Mouse (Mus musculus) right cerebral cortex, postnatal 4 days (tissue): ENCODE results near the gene N4bp3.
"Not testable (repeated sequence)": the region's sequence is repeated elsewhere in the genome, so short reads cannot be mapped to it uniquely, and the experiment has no call there.

ENCODE experiments used
- DNase-seq: peaks from one replicate; pipeline ENCODE4 v3.0.0-alpha.2; 2022

N4bp3 gene

GRCm38 (mm10) chr11:51627425-51627824 lies 23.2 kb downstream of the N4bp3 start:
- no peak for DNase-seq

DNA sequence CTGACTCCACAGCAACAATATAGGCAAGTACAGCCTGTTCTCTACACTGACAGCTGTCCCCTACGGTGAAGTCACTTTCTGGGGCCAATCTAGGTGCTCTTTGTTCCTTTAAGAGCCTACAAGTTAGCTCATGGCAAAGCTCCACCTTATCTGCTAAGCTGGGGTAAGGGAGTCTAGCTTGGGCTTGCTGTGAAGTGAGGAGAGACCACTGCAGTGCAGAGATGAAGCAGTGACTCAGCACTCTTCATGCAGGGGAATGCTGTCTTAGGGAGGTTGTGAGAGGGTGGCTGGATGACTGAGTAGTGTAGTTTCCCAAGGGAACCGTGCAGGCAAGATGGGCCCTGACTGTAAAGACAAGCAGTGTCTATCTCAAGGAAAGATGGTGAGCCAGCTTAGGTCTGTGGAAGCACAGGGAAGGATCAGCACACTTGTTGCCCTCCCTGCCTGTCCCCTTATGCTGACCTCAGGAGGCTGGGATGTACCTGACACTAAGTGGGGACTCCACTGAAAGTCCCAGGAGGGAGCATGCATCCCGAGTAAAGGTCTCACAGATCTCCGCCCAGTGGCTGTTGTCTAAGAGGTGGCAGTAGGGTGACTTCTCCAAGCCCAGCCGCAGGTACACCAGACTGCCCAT lies 25.3 kb downstream of the N4bp3 start:
- no peak for DNase-seq

DNA sequence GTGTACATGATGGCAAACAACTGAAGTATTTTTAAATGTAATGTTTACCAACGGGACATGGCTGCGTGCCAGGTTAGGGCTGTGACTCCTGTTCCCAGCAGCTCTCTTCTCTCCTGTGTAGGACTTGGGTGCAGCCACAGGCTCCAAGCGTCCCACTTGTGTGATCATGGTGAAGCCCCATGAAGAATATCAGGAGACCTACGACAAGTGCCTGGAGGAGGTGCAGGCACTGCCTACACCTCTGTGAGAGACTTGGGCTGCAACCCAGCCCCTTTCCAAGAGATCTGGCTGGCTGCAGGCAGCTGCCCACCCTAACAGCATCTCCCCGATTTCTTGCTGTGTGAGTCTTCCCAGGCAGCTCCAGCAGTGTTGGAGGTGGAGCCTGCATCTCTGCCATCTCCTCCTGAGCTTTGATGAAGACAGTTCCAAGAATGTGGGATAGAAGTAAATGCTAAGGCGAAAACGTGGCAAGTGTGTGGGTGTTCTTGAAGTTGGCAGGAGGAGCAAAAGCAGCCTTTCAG lies 27.6 kb downstream of the N4bp3 start:
- peak; percentile 32 for DNase-seq

DNA sequence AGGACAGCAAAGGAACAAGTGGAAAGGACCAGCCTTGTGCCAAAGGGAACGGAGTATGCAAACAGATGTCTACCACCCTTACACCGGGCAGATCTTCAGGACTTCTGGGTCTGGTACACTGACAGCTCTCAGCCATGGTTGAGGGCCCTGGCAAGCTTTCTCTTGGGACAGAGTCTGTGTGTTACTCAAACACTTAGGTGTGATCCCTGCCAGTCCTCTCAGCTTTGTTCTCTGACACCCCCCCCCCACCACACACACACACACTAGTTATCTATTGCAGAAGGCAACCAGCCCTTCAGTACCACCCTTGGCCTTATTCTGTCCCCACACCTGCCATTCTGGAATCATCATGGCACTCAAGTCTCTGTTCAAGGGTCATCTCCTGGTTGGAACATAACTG lies 28.9 kb downstream of the N4bp3 start:
- no peak for DNase-seq

DNA sequence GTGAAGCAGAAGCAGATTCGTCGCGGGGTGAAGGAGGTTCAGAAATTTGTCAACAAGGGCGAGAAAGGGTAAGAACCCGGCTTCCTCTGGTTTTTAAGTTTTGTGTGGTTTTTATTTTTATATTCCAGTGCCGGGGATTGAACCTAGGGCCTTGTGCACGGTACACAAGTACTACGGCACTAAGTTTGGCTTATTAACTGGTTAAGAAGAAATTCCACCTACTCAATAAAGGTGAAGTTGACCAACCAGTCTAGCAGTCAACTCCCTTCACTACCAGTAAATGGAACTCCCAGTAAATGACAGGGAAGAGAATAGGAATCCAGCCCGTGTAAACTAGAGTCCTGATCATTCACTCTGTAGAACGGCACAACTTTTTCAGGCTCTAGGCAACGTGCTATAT lies 30.6 kb downstream of the N4bp3 start:
- no peak for DNase-seq

DNA sequence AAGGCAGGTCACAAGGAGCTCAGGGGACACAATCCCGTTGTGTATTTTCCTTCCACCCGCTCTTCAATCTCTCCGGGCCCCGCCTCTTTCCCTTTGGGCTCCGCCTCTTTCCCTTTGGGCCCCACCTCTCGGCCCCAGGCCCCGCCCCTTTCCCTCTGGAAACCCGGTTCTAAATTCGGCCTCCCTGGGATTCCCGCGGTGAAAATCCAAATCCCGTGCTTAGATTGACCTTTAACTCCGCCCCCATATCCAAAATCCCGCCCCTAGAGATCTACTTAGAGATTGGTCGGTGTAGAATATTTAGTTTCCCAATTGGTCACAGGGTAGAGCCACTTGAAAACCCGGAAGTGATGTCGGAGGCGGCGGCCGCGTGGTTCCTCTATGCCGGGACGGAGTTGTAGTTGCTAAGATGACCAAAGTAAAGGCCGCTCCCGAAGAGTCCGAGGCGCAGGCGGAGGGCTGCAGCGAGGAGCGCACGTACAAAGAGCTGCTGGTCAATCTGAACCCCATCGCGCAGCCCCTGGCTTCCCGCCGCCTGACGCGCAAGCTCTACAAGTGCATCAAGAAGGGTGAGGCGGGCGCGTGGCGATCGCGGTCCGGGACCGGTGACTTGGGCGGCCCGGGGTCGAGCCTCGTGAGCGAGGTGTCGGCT lies 31.1 kb downstream of the N4bp3 start, which contains the start of gene Nhp2:
Gene Nhp2, plus strand, starts transcription at position 327 of the 652 bp plus-strand sequence.
- peak; percentile 86 for DNase-seq

- no peak for DNase-seq
These were observed 31.7 kb downstream of the N4bp3 start for GRCm38 (mm10) chr11:51618894-51619408.

GRCm38 (mm10) chr11:51617693-51618092 lies 32.9 kb downstream of the N4bp3 start:
- DNase-seq = peak; percentile 48

- DNase-seq = not testable (repeated sequence)
These were observed 34.5 kb downstream of the N4bp3 start for GRCm38 (mm10) chr11:51616113-51616512.

- DNase-seq = no peak
These were observed 35.0 kb downstream of the N4bp3 start for GRCm38 (mm10) chr11:51615601-51616000.

GRCm38 (mm10) chr11:51615129-51615528 lies 35.5 kb downstream of the N4bp3 start:
- DNase-seq = no peak

GRCm38 (mm10) chr11:51614256-51614655 lies 36.4 kb downstream of the N4bp3 start:
- no peak for DNase-seq

GRCm38 (mm10) chr11:51609940-51610339 lies 40.7 kb downstream of the N4bp3 start:
- DNase-seq = not testable (repeated sequence)

DNA sequence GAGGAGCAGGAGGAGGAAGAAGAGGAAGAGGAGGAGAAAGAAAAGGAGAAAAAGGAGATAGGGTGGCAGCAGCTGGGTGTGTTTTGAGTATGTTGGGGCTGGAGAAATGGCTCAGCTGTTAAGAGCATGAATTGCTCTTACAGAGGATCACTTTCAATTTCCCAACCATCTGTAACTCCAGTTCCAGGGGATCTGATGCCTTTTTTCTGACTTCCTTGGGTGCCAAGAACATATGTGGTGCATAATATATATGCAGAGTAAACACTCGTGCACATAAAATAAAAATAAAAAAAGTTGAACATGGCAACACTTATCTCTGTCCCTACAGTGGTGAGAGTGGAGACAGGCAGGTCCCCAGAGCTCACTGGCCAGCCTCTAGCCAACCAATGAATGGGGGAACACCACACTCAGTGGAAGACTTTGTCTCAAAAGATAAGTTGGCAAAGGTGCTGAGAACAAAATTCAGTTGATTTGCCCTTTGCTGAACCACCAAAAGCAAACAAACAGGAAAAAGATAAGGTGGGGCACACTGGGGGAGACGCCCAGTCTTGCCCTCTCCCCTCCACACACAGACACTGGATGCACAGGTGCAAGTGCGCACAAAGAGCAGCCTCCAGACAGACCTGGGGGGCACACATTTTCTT lies 41.3 kb downstream of the N4bp3 start:
- no peak for DNase-seq

- DNase-seq = no peak
These were observed 43.4 kb downstream of the N4bp3 start for GRCm38 (mm10) chr11:51607096-51607738.

DNA sequence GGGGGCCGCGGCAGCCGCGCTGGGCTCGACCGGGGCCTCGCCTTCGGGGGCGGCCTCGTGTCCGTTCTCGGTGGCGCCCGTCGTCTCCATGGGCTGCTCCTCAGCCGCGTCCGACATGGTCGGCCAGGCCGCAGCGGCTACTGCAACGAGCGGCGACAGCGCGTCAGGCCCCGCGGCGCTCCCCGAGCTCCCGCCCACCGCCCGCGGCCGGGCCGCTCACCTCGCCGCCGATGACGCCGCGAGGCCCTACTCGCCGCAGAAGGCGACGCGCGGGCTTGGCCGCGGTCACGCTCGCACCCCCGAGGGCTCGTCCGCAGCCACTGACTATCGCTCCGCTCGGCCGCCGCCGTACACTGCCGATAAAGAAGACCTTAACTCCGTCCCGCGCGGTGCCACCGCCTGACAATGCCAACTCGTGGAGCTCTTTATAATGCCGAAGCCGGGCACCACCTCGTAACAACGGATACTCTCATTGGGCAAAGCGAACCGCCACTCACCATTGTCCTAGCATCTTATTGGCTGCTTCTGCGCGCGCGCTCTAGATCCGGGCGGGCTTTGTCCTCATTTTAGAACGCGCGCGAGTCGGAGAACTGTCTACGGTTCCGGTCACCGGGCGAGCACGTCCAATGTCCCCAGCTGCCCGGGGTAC lies 44.1 kb downstream of the N4bp3 start, which contains the start of gene Hnrnpab:
Gene Hnrnpab, minus strand, starts transcription at position 401 of the 649 bp plus-strand sequence.
- DNase-seq = peak; percentile 94

DNA sequence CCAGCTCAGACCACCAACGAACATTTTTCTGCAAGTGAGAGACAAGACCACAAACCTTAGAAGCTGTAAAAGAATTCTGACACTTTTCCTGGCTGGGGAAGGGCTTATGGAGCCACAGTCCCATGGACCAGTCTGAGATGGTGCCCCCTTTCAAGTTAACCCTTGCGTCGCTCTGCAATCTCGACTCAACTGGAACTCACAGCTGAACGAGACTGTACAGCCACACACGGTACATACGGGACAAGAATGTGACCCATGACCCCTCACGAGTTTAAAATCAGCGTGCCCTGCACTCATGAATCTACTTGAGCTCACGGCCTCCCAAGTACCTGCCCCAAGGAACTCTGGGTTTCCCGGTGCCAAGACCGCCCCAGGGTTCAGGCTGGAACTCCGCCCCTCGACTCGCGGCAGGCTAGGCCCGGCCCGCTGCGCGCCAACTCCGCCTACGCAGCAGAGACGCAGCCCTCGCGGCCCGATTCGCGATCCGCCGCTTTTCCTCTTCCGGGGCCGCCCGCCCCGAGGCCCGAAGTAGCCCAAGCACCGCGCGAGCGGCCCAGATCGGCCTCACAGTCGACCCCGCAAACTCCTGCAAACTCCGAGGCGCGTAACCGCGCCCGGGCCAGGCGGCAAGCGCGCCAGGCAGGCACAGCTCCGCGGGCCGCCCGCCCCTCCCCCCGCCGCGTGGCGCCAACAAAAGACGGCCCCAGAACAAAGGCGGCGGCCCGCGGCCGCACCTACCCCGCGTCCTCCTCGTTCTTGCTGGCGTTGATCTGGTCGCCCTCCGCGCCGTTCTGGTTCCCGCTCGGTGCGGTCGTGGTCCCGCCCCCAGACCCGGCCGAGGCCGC lies 44.8 kb downstream of the N4bp3 start:
- DNase-seq = peak; percentile 76

DNA sequence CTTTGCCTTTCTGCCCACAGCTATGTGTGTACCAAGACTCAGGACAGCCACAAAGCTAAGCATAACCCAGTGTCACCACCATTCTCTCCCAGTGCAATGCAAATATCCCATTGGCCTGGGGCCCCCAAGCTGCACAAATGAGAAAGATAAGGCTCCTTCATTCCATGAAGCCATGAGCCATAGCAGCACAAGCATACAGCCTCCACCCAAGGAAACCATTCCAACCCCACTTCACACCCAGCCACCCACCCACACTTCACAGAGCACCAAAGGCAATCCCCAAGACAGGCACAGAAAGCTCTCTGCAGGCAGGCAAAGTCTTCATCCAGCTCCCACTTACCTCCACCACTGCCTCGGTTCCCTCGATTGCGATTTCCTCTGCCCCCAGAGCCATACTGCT lies 48.4 kb downstream of the N4bp3 start:
- DNase-seq = no peak

DNA sequence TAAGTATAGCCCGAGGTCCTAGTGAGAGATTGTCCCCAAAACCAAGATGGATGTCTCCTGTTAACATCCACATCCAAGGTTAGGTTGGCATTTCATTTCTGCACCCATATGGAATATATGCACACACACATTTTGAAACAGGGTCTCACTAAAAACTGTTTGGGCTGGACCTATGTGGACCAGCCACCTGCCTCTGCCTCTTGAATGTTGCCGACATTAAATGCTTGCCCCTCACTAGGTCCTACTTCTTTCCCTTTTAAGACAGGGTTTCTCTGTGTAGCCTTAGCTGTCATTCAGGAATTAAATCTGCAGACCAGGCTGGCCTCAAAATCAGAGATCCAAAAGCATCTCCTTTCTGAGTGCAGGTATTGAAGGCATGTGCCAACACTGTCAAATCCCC lies 53.1 kb downstream of the N4bp3 start:
- DNase-seq = no peak

- no peak for DNase-seq
These were observed 55.1 kb downstream of the N4bp3 start for GRCm38 (mm10) chr11:51595459-51596083.

GRCm38 (mm10) chr11:51594715-51595350 lies 55.8 kb downstream of the N4bp3 start:
- no peak for DNase-seq
